Mouse (Mus musculus): Measurements from ENCODE around the gene Zc4h2. TPM values are rescaled to one million over a fixed set of nuclear protein-coding genes. Genes with fewer than 3 reads are reported as not detected.

Gene Zc4h2
- polyA plus RNA-seq (2017; shearing (Covaris generic)) = 6.9 TPM

DNA sequence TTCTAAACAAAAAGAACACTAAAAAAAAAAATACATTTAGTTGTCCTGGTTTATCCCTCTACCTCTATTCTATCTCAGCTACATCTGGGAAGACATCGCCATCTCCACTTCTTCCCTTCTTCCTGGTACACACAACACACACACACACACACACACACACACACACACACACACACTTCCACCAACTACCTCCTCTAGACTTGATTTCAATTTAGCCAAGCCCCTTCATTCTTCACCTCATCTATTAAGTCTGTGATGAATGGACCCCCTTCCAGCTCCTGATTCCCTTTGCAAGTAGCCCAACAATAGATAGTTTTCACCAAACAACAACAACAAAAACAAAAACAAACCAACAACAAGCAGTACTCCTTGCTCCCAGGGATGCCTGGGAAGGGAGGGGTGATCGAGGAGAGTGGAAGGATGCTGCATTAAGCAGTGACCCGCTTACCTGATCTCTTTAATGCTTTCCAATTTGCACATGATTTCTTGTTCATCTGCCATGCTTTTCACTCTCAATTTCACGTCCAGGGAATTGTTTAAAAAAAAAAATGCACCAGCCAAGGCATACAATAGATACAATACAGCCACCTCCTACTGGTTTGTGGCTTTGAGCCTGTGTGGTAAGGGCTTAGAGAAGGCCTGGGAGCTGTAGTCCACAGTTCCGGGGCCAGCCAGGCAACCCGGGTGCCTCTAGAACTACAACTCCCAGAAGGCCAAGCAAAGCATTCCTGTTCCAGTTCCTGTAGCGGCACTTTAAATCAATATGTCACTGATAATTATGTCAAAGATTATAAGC is at the start of gene Zc4h2:
Zc4h2 (minus strand) TSS at position 706 of the 796 bp plus-strand sequence.

Other genes with a start within 250 kb of the Zc4h2 start
- 5.0 TPM for gene Amer1, start 213.6 kb downstream of the Zc4h2 start, polyA plus RNA-seq (2017; shearing (Covaris generic))
- gene Asb12, start 100.5 kb downstream of the Zc4h2 start, polyA plus RNA-seq (2017; shearing (Covaris generic)) = not detected
- gene Pfn5, start 100.4 kb downstream of the Zc4h2 start, polyA plus RNA-seq (2017; shearing (Covaris generic)) = not detected
- 1.6 TPM for gene Zc3h12b, start 53.2 kb upstream of the Zc4h2 start, polyA plus RNA-seq (2017; shearing (Covaris generic))

Measured in activated CD4-positive, CD25-positive, alpha-beta regulatory T cell, adult 9 weeks (primary cell).